Mouse (Mus musculus): ENCODE data around the gene Golph3l.

DNA sequence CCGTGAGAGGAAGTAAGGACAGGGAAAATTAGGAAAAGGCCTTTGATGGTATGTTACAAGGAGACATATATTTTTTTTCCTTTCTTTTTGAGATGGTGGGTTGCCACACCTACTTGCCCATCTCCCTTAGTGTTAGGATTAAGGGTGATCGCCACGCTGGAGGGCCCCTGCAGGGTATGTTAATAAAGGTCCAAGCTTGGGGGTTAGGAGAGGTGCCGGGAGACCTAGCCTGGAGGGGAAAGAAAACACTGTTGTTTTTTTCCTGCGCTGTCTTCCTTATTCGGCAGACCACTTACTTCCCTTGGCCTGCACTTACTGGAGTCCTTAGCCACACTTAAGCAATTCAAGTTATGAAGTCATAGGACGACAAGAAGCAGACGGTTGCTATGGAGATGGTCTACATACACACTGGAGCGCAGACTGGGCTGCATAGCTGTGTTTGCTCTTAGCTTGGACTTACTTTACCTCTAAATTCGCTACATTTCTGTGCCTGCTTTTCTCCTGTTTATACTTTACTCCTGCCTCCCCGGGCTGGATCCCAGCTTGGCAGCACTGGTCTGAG lies 64.8 kb downstream of the Golph3l start:
- no peak for TF ChIP-seq ZC3H11A (IDR thresholded peaks at IDR 0.05; ENCODE audit: borderline replicate concordance, low read depth, low read length)
- no peak for TF ChIP-seq HCFC1 (IDR thresholded peaks at IDR 0.05; ENCODE audit: borderline replicate concordance, insufficient read depth, low read length)
- no peak for TF ChIP-seq MAFK (IDR thresholded peaks at IDR 0.05; ENCODE audit: insufficient read depth, low read depth, low read length)
- TF ChIP-seq CHD2 (IDR thresholded peaks at IDR 0.05; ENCODE audit: low read depth, low read length), result 0 out of 2 replicates have a peak, but pooled peaks have one; percentile 21
- 0 out of 2 replicates have a peak, but pooled peaks have one; percentile 40 for TF ChIP-seq ZNF384 (IDR thresholded peaks at IDR 0.05; ENCODE audit: low read depth, low read length)

Data from ES-E14 (cell line).